Mouse (Mus musculus) monocyte, adult 2 months (primary cell): Measurements from ENCODE around the gene Arhgap28.

Experiments
- DNase-seq, 2 experiments: peaks; one replicate each; pipeline ENCODE4 v3.0.0; 2022; ENCODE audit warnings: low spot score in 2 of 2, low read depth in 1 of 2

The Arhgap28 gene

GRCm38 (mm10) chr17:67941026-67941425 lies 62.9 kb downstream of the Arhgap28 start:
- no peak for DNase-seq

GRCm38 (mm10) chr17:67937050-67937449 lies 66.9 kb downstream of the Arhgap28 start:
- DNase-seq: no peak

GRCm38 (mm10) chr17:67935556-67935955 lies 68.4 kb downstream of the Arhgap28 start:
- no peak for DNase-seq

- DNase-seq: no peak
Measured at GRCm38 (mm10) chr17:67931396-67931795, 72.5 kb downstream of the Arhgap28 start.

- no peak for DNase-seq
Measured at GRCm38 (mm10) chr17:67930957-67931356, 73.0 kb downstream of the Arhgap28 start.

GRCm38 (mm10) chr17:67930467-67930866 lies 73.5 kb downstream of the Arhgap28 start:
- no peak for DNase-seq

GRCm38 (mm10) chr17:67928280-67928679 lies 75.6 kb downstream of the Arhgap28 start:
- no peak for DNase-seq

- DNase-seq: no peak
Measured at GRCm38 (mm10) chr17:67927864-67928263, 76.1 kb downstream of the Arhgap28 start.

- no peak for DNase-seq
Measured at GRCm38 (mm10) chr17:67919959-67920358, 84.0 kb downstream of the Arhgap28 start.

- no peak for DNase-seq
Measured at GRCm38 (mm10) chr17:67918201-67918600, 85.7 kb downstream of the Arhgap28 start.

GRCm38 (mm10) chr17:67916901-67917300 lies 87.0 kb downstream of the Arhgap28 start:
- DNase-seq: no peak

- no peak for DNase-seq
Measured at GRCm38 (mm10) chr17:67912640-67913039, 91.3 kb downstream of the Arhgap28 start.

GRCm38 (mm10) chr17:67912051-67912450 lies 91.9 kb downstream of the Arhgap28 start:
- no peak for DNase-seq

GRCm38 (mm10) chr17:67908537-67908936 lies 95.4 kb downstream of the Arhgap28 start:
- no peak for DNase-seq

- no peak for DNase-seq
Measured at GRCm38 (mm10) chr17:67908137-67908536, 95.8 kb downstream of the Arhgap28 start.

- DNase-seq: no peak
Measured at GRCm38 (mm10) chr17:67907532-67908054, 96.3 kb downstream of the Arhgap28 start.

GRCm38 (mm10) chr17:67906236-67906635 lies 97.7 kb downstream of the Arhgap28 start:
- DNase-seq: no peak

GRCm38 (mm10) chr17:67904315-67904944 lies 99.5 kb downstream of the Arhgap28 start:
- DNase-seq: no peak

GRCm38 (mm10) chr17:67902847-67903246 lies 101.1 kb downstream of the Arhgap28 start:
- no peak for DNase-seq

GRCm38 (mm10) chr17:67901161-67901560 lies 102.8 kb downstream of the Arhgap28 start:
- no peak for DNase-seq

- DNase-seq: no peak
Measured at GRCm38 (mm10) chr17:67899376-67899775, 104.5 kb downstream of the Arhgap28 start.

GRCm38 (mm10) chr17:67896413-67896812 lies 107.5 kb downstream of the Arhgap28 start:
- DNase-seq: no peak
